Mouse (Mus musculus): ENCODE results near the gene Ric1. TPM values are rescaled to one million over a fixed set of nuclear protein-coding genes. Genes with fewer than 3 reads are reported as not detected.
A peak's percentile ranks its signal among the peaks of the same experiment; 100 is the strongest.
"Not testable (repeated sequence)": the region's sequence is repeated elsewhere in the genome, so short reads cannot be mapped to it uniquely, and the experiment has no call there.

Gene Ric1
- total RNA-seq, 1 experiment: 30.7 TPM

- Histone ChIP-seq H3K9me3 (ENCODE audit: control insufficient read depth, insufficient read depth, low read depth, low read length) (no peaks in the 10 kb centered on the region), H3K9ac (ENCODE audit: insufficient read depth, low read depth, low read length, poor library complexity, severe bottlenecking) (peak overlapping the region; percentile 94), H3K27ac (ENCODE audit: insufficient read depth, low read depth, low read length, poor library complexity, severe bottlenecking) (no peak overlapping the region), H3K4me3 (ENCODE audit: insufficient read depth in 1 of 2, low read depth in 1 of 2, low read length in 2 of 2, poor library complexity in 1 of 2, severe bottlenecking in 1 of 2) (peak overlapping the region; percentile 92 to 95), H3K4me1 (ENCODE audit: control insufficient read depth in 2 of 2, insufficient read depth in 2 of 2, low read length in 2 of 2, poor library complexity in 1 of 2) (no peaks in the 10 kb centered on the region), H3K36me3 (ENCODE audit: control insufficient read depth, insufficient read depth, low read length, poor library complexity, severe bottlenecking) (no peaks in the 10 kb centered on the region)
- peak; percentile 27 for DNase-seq (ENCODE audit: low read depth, low spot score)
- in situ Hi-C loops (cut with MboI; ENCODE audit: low sequenced_read_pairs in 2 of 2, unreplicated experiment in 2 of 2): no loop called here
- TF ChIP-seq ZNF384 (IDR thresholded peaks at IDR 0.05; ENCODE audit: low read depth, low read length): no peak
- TF ChIP-seq CHD2 (IDR thresholded peaks at IDR 0.05; ENCODE audit: low read depth, low read length): no peak
- no peak for TF ChIP-seq ZC3H11A (IDR thresholded peaks at IDR 0.05; ENCODE audit: borderline replicate concordance, low read depth, low read length)
- TF ChIP-seq MAFK (IDR thresholded peaks at IDR 0.05; ENCODE audit: insufficient read depth, low read depth, low read length): no peak
These were observed 1.1 kb downstream of the Ric1 start for GRCm38 (mm10) chr19:29523230-29523582.

GRCm38 (mm10) chr19:29523701-29524100 is 1.6 kb downstream of the Ric1 start:
- Histone ChIP-seq H3K36me3 (ENCODE audit: control insufficient read depth, insufficient read depth, low read length, poor library complexity, severe bottlenecking) (no peaks in the 10 kb centered on the region), H3K9ac (ENCODE audit: insufficient read depth, low read depth, low read length, poor library complexity, severe bottlenecking) (peak overlapping the region; percentile 94; the same call in 1 of the 2 replicates), H3K4me1 (ENCODE audit: control insufficient read depth in 2 of 2, insufficient read depth in 2 of 2, low read length in 2 of 2, poor library complexity in 1 of 2) (no peaks in the 10 kb centered on the region), H3K27ac (ENCODE audit: insufficient read depth, low read depth, low read length, poor library complexity, severe bottlenecking) (no peak overlapping the region), H3K9me3 (ENCODE audit: control insufficient read depth, insufficient read depth, low read depth, low read length) (no peaks in the 10 kb centered on the region), H3K4me3 (ENCODE audit: insufficient read depth in 1 of 2, low read depth in 1 of 2, low read length in 2 of 2, poor library complexity in 1 of 2, severe bottlenecking in 1 of 2) (peak overlapping the region; percentile 92 to 95)
- no peak for DNase-seq (ENCODE audit: low read depth, low spot score)
- TF ChIP-seq CHD2 (IDR thresholded peaks at IDR 0.05; ENCODE audit: low read depth, low read length) (no peak), ZNF384 (IDR thresholded peaks at IDR 0.05; ENCODE audit: low read depth, low read length) (no peak), ZC3H11A (IDR thresholded peaks at IDR 0.05; ENCODE audit: borderline replicate concordance, low read depth, low read length) (no peak), MAFK (IDR thresholded peaks at IDR 0.05; ENCODE audit: insufficient read depth, low read depth, low read length) (no peak), HCFC1 (IDR thresholded peaks at IDR 0.05; ENCODE audit: borderline replicate concordance, insufficient read depth, low read length) (no peak)
- in situ Hi-C loops (cut with MboI; ENCODE audit: low sequenced_read_pairs in 2 of 2, unreplicated experiment in 2 of 2): no loop called here

GRCm38 (mm10) chr19:29524614-29525013 is 2.5 kb downstream of the Ric1 start:
- TF ChIP-seq CHD2 (IDR thresholded peaks at IDR 0.05; ENCODE audit: low read depth, low read length): no peak
- TF ChIP-seq HCFC1 (IDR thresholded peaks at IDR 0.05; ENCODE audit: borderline replicate concordance, insufficient read depth, low read length): no peak
- no peak for TF ChIP-seq MAFK (IDR thresholded peaks at IDR 0.05; ENCODE audit: insufficient read depth, low read depth, low read length)
- no peak for TF ChIP-seq ZNF384 (IDR thresholded peaks at IDR 0.05; ENCODE audit: low read depth, low read length)
- no peak for TF ChIP-seq ZC3H11A (IDR thresholded peaks at IDR 0.05; ENCODE audit: borderline replicate concordance, low read depth, low read length)
- H3K9ac ChIP-seq (ENCODE audit: insufficient read depth, low read depth, low read length, poor library complexity, severe bottlenecking): no peak overlapping the region
- no peak overlapping the region for H3K4me3 ChIP-seq (ENCODE audit: insufficient read depth in 1 of 2, low read depth in 1 of 2, low read length in 2 of 2, poor library complexity in 1 of 2, severe bottlenecking in 1 of 2)
- no peaks in the 10 kb centered on the region for H3K4me1 ChIP-seq (ENCODE audit: control insufficient read depth in 2 of 2, insufficient read depth in 2 of 2, low read length in 2 of 2, poor library complexity in 1 of 2)
- H3K36me3 ChIP-seq (ENCODE audit: control insufficient read depth, insufficient read depth, low read length, poor library complexity, severe bottlenecking): no peaks in the 10 kb centered on the region
- no peak for DNase-seq (ENCODE audit: low read depth, low spot score)
- in situ Hi-C loops (cut with MboI; ENCODE audit: low sequenced_read_pairs in 2 of 2, unreplicated experiment in 2 of 2): no loop called here
- no peak overlapping the region for H3K27ac ChIP-seq (ENCODE audit: insufficient read depth, low read depth, low read length, poor library complexity, severe bottlenecking)
- H3K9me3 ChIP-seq (ENCODE audit: control insufficient read depth, insufficient read depth, low read depth, low read length): no peaks in the 10 kb centered on the region

- H3K4me1 ChIP-seq (ENCODE audit: control insufficient read depth in 2 of 2, insufficient read depth in 2 of 2, low read length in 2 of 2, poor library complexity in 1 of 2); H3K9me3 ChIP-seq (ENCODE audit: control insufficient read depth, insufficient read depth, low read depth, low read length); DNase-seq (ENCODE audit: low read depth, low spot score); H3K4me3 ChIP-seq (ENCODE audit: insufficient read depth in 1 of 2, low read depth in 1 of 2, low read length in 2 of 2, poor library complexity in 1 of 2, severe bottlenecking in 1 of 2); in situ Hi-C loops (cut with MboI; ENCODE audit: low sequenced_read_pairs in 2 of 2, unreplicated experiment in 2 of 2); H3K36me3 ChIP-seq (ENCODE audit: control insufficient read depth, insufficient read depth, low read length, poor library complexity, severe bottlenecking); H3K27ac ChIP-seq (ENCODE audit: insufficient read depth, low read depth, low read length, poor library complexity, severe bottlenecking); H3K9ac ChIP-seq (ENCODE audit: insufficient read depth, low read depth, low read length, poor library complexity, severe bottlenecking): not testable (repeated sequence)
- peak; percentile 73 for TF ChIP-seq ZNF384 (IDR thresholded peaks at IDR 0.05; ENCODE audit: low read depth, low read length)
These were observed 3.5 kb downstream of the Ric1 start for GRCm38 (mm10) chr19:29525588-29525987.

GRCm38 (mm10) chr19:29526837-29527236 is 4.8 kb downstream of the Ric1 start:
- TF ChIP-seq HCFC1 (IDR thresholded peaks at IDR 0.05; ENCODE audit: borderline replicate concordance, insufficient read depth, low read length): no peak
- no peak for TF ChIP-seq MAFK (IDR thresholded peaks at IDR 0.05; ENCODE audit: insufficient read depth, low read depth, low read length)
- TF ChIP-seq CHD2 (IDR thresholded peaks at IDR 0.05; ENCODE audit: low read depth, low read length): no peak
- TF ChIP-seq ZNF384 (IDR thresholded peaks at IDR 0.05; ENCODE audit: low read depth, low read length): no peak
- TF ChIP-seq ZC3H11A (IDR thresholded peaks at IDR 0.05; ENCODE audit: borderline replicate concordance, low read depth, low read length): no peak
- no peak for DNase-seq (ENCODE audit: low read depth, low spot score)
- Histone ChIP-seq H3K4me1 (ENCODE audit: control insufficient read depth in 2 of 2, insufficient read depth in 2 of 2, low read length in 2 of 2, poor library complexity in 1 of 2) (no peaks in the 10 kb centered on the region), H3K9ac (ENCODE audit: insufficient read depth, low read depth, low read length, poor library complexity, severe bottlenecking) (no peak overlapping the region), H3K36me3 (ENCODE audit: control insufficient read depth, insufficient read depth, low read length, poor library complexity, severe bottlenecking) (no peaks in the 10 kb centered on the region), H3K4me3 (ENCODE audit: insufficient read depth in 1 of 2, low read depth in 1 of 2, low read length in 2 of 2, poor library complexity in 1 of 2, severe bottlenecking in 1 of 2) (no peak overlapping the region), H3K9me3 (ENCODE audit: control insufficient read depth, insufficient read depth, low read depth, low read length) (no peaks in the 10 kb centered on the region), H3K27ac (ENCODE audit: insufficient read depth, low read depth, low read length, poor library complexity, severe bottlenecking) (no peak overlapping the region)
- in situ Hi-C loops (cut with MboI; ENCODE audit: low sequenced_read_pairs in 2 of 2, unreplicated experiment in 2 of 2): no loop called here

All from ES-E14 (cell line).